Mouse (Mus musculus) midbrain, embryonic 13.5 days (tissue): ENCODE data around the gene Rps19bp1. TPM values are rescaled to one million over a fixed set of nuclear protein-coding genes. Genes with fewer than 3 reads are reported as not detected.

Experiments
- ATAC-seq: fragments of 200-750 bp; cut with Nextera tagmentation; 2 replicates; pipeline ENCODE4 v1.8.0; 2017; ENCODE audit warnings: mild to moderate bottlenecking, moderate TSS enrichment, moderate library complexity
- H3K27ac ChIP-seq: fragments of 300-500 bp; sonication (generic); 2 replicates; pipeline ENCODE4 v1.5.1; 2015; ENCODE audit warnings: inconsistent platforms, mild to moderate bottlenecking, moderate library complexity
- H3K27me3 ChIP-seq: fragments of 300-500 bp; sonication (generic); 2 replicates; pipeline ENCODE4 v1.6.1; 2015; ENCODE audit warnings: mild to moderate bottlenecking, inconsistent platforms
- H3K36me3 ChIP-seq: fragments of 300-500 bp; sonication (generic); 2 replicates; pipeline ENCODE4 v1.6.1; 2015; ENCODE audit warnings: mild to moderate bottlenecking, inconsistent platforms
- H3K4me1 ChIP-seq: fragments of 300-500 bp; sonication (generic); replicated peaks from 2 replicates; pipeline ENCODE4 v1.6.1; 2015; ENCODE audit warnings: inconsistent platforms
- H3K4me2 ChIP-seq: fragments of 300-500 bp; sonication (generic); replicated peaks from 2 replicates; pipeline ENCODE4 v1.6.1; 2015; ENCODE audit warnings: moderate library complexity, mild to moderate bottlenecking, inconsistent platforms
- H3K4me3 ChIP-seq: fragments of 300-500 bp; sonication (generic); replicated peaks from 2 replicates; pipeline ENCODE4 v1.5.1; 2015; ENCODE audit warnings: mild to moderate bottlenecking, inconsistent platforms
- H3K9ac ChIP-seq: fragments of 300-500 bp; sonication (generic); replicated peaks from 2 replicates; pipeline ENCODE4 v1.6.1; 2015; ENCODE audit warnings: mild to moderate bottlenecking, inconsistent platforms
- H3K9me3 ChIP-seq: fragments of 300-500 bp; sonication (generic); 2 replicates; pipeline ENCODE4 v1.6.1; 2016; ENCODE audit warnings: mild to moderate bottlenecking, inconsistent platforms
- WGBS: fragments of 180-500 bp; shearing (Covaris S2); methylation state at CpG from one replicate; pipeline ENCODE4 v1.1.7; 2015; 5-methylcytosine and 5-hydroxymethylcytosine counted together
- polyA plus RNA-seq: library from polyadenylated mRNA; unstranded; fragments of >200 nt; fragmentation: Nextera tagmentation; extraction: Ambion mirVana; gene quantifications from 2 replicates; pipeline ENCODE4 v1.2.1, GENCODE M21; 2015

Rps19bp1 gene
- polyA plus RNA-seq, 1 experiment from 2014 or later, result 72.9 TPM

- Histone ChIP-seq H3K4me2 (peak overlapping the region; percentile 98), H3K4me3 (peak overlapping the region; percentile 100), H3K27ac (peak overlapping the region; percentile 98), H3K9ac (peak overlapping the region; percentile 100), H3K9me3 (no peaks in the 10 kb centered on the region), H3K4me1 (peaks cover 36% of the 10 kb centered on the region), H3K36me3 (peaks cover 52% of the 10 kb centered on the region), H3K27me3 (no peaks in the 10 kb centered on the region)
- WGBS, result under 1% methylated on average over 51 of the region's 51 CpGs
- ATAC-seq, result peak; percentile 19
Observed at GRCm38 (mm10) chr15:80255646-80256121, 8.4 kb downstream of the Rps19bp1 start.

- Histone ChIP-seq H3K9me3 (no peaks in the 10 kb centered on the region), H3K27ac (peak within 1 kb of the TSS; percentile 98), H3K4me1 (peaks cover 36% of the 10 kb centered on the region), H3K4me3 (peak within 1 kb of the TSS; percentile 100), H3K36me3 (peaks cover 55% of the 10 kb centered on the region), H3K27me3 (no peaks in the 10 kb centered on the region), H3K9ac (peak within 1 kb of the TSS; percentile 100), H3K4me2 (peak within 1 kb of the TSS; percentile 98)
- under 1% methylated on average over 62 of the region's 62 CpGs for WGBS
- peak; percentile 98 for ATAC-seq
Observed at GRCm38 (mm10) chr15:80254847-80255645, 9.1 kb downstream of the Rps19bp1 start, which contains the start of gene Atf4. Gene Atf4, plus strand, starts transcription at chr15:80255184.

GRCm38 (mm10) chr15:80254207-80254606, 9.9 kb downstream of the Rps19bp1 start:
- peaks cover 56% of the 10 kb centered on the region for H3K36me3 ChIP-seq
- no peaks in the 10 kb centered on the region for H3K9me3 ChIP-seq
- no peaks in the 10 kb centered on the region for H3K27me3 ChIP-seq
- peaks cover 36% of the 10 kb centered on the region for H3K4me1 ChIP-seq
- H3K4me2 ChIP-seq, result peak overlapping the region; percentile 98
- H3K9ac ChIP-seq, result peak overlapping the region; percentile 77
- H3K4me3 ChIP-seq, result peak overlapping the region; percentile 100
- H3K27ac ChIP-seq, result peak overlapping the region; percentile 98
- 61% methylated on average over 6 of the region's 6 CpGs for WGBS
- no peak for ATAC-seq

GRCm38 (mm10) chr15:80253530-80253929, 10.6 kb downstream of the Rps19bp1 start:
- 56% methylated on average over 2 of the region's 2 CpGs for WGBS
- H3K27ac ChIP-seq, result peak overlapping the region; percentile 98; the same call in 1 of the 2 replicates
- 0 out of 2 replicates have a peak overlapping the region, but pooled peaks have one; percentile 7 for H3K4me2 ChIP-seq
- no peak overlapping the region for H3K4me3 ChIP-seq
- no peaks in the 10 kb centered on the region for H3K27me3 ChIP-seq
- no peaks in the 10 kb centered on the region for H3K9me3 ChIP-seq
- no peak for ATAC-seq
- peaks cover 56% of the 10 kb centered on the region for H3K36me3 ChIP-seq
- peaks cover 33% of the 10 kb centered on the region for H3K4me1 ChIP-seq
- 0 out of 2 replicates have a peak overlapping the region, but pooled peaks have one; percentile 77 for H3K9ac ChIP-seq

- no peaks in the 10 kb centered on the region for H3K27me3 ChIP-seq
- no peak overlapping the region for H3K4me3 ChIP-seq
- H3K4me2 ChIP-seq, result no peak overlapping the region
- no peak for ATAC-seq
- H3K9me3 ChIP-seq, result no peaks in the 10 kb centered on the region
- peaks cover 60% of the 10 kb centered on the region for H3K36me3 ChIP-seq
- no peak overlapping the region for H3K27ac ChIP-seq
- 93% methylated on average over 6 of the region's 6 CpGs for WGBS
- no peak overlapping the region for H3K9ac ChIP-seq
- H3K4me1 ChIP-seq, result peaks cover 10% of the 10 kb centered on the region
Observed at GRCm38 (mm10) chr15:80250586-80250985, 13.5 kb downstream of the Rps19bp1 start.

GRCm38 (mm10) chr15:80249672-80250071, 14.4 kb downstream of the Rps19bp1 start:
- no peak for ATAC-seq
- Histone ChIP-seq H3K9ac (no peak overlapping the region), H3K27ac (no peak overlapping the region), H3K4me2 (no peak overlapping the region), H3K36me3 (peaks cover 66% of the 10 kb centered on the region), H3K9me3 (no peaks in the 10 kb centered on the region), H3K4me3 (no peak overlapping the region), H3K4me1 (peaks cover 10% of the 10 kb centered on the region), H3K27me3 (no peaks in the 10 kb centered on the region)
- 94% methylated on average over 10 of the region's 10 CpGs for WGBS

GRCm38 (mm10) chr15:80248596-80248995, 15.5 kb downstream of the Rps19bp1 start:
- peaks cover 73% of the 10 kb centered on the region for H3K36me3 ChIP-seq
- H3K27ac ChIP-seq, result no peak overlapping the region
- no peak overlapping the region for H3K4me2 ChIP-seq
- no peak overlapping the region for H3K9ac ChIP-seq
- no peaks in the 10 kb centered on the region for H3K9me3 ChIP-seq
- ATAC-seq, result no peak
- no peak overlapping the region for H3K4me3 ChIP-seq
- H3K4me1 ChIP-seq, result peaks cover under 1% of the 10 kb centered on the region
- WGBS, result 96% methylated on average over 1 of the region's 1 CpGs
- H3K27me3 ChIP-seq, result no peaks in the 10 kb centered on the region

- Histone ChIP-seq H3K36me3 (peaks cover 77% of the 10 kb centered on the region), H3K4me1 (no peaks in the 10 kb centered on the region), H3K27me3 (no peaks in the 10 kb centered on the region), H3K4me3 (no peak overlapping the region), H3K9me3 (no peaks in the 10 kb centered on the region), H3K27ac (no peak overlapping the region), H3K9ac (no peak overlapping the region), H3K4me2 (no peak overlapping the region)
- WGBS, result 95% methylated on average over 12 of the region's 12 CpGs
- ATAC-seq, result no peak
Observed at GRCm38 (mm10) chr15:80248135-80248534, 16.0 kb downstream of the Rps19bp1 start.

GRCm38 (mm10) chr15:80235535-80235934, 28.6 kb downstream of the Rps19bp1 start, which contains the start of gene AC140267.1:
Gene AC140267.1, plus strand, starts transcription at chr15:80235835.
- 96% methylated on average over 9 of the region's 9 CpGs for WGBS
- no peaks in the 10 kb centered on the region for H3K27me3 ChIP-seq
- peak within 1 kb of the TSS; percentile 78 for H3K4me2 ChIP-seq
- H3K9ac ChIP-seq, result peak within 1 kb of the TSS; percentile 92
- no peak for ATAC-seq
- H3K36me3 ChIP-seq, result peaks cover 43% of the 10 kb centered on the region
- no peak within 1 kb of the TSS for H3K27ac ChIP-seq
- peak within 1 kb of the TSS; percentile 92 for H3K4me3 ChIP-seq
- H3K4me1 ChIP-seq, result peaks cover 19% of the 10 kb centered on the region
- no peaks in the 10 kb centered on the region for H3K9me3 ChIP-seq

GRCm38 (mm10) chr15:80233733-80234509, 30.2 kb downstream of the Rps19bp1 start, which contains the start of gene Mief1:
Gene Mief1, plus strand, starts transcription at chr15:80234018.
- ATAC-seq, result peak; percentile 96
- WGBS, result under 1% methylated on average over 67 of the region's 67 CpGs
- H3K9ac ChIP-seq, result peak within 1 kb of the TSS; percentile 92
- H3K9me3 ChIP-seq, result no peaks in the 10 kb centered on the region
- peak within 1 kb of the TSS; percentile 92 for H3K4me3 ChIP-seq
- peak within 1 kb of the TSS; percentile 89 for H3K27ac ChIP-seq
- H3K36me3 ChIP-seq, result peaks cover 33% of the 10 kb centered on the region
- H3K4me2 ChIP-seq, result peak within 1 kb of the TSS; percentile 78
- no peaks in the 10 kb centered on the region for H3K27me3 ChIP-seq
- H3K4me1 ChIP-seq, result peaks cover 19% of the 10 kb centered on the region

GRCm38 (mm10) chr15:80233053-80233452, 31.1 kb downstream of the Rps19bp1 start:
- peak; percentile 25 for ATAC-seq
- peak overlapping the region; percentile 89 for H3K27ac ChIP-seq
- peak overlapping the region; percentile 92 for H3K4me3 ChIP-seq
- H3K9me3 ChIP-seq, result no peaks in the 10 kb centered on the region
- 64% methylated on average over 4 of the region's 4 CpGs for WGBS
- H3K36me3 ChIP-seq, result peaks cover 24% of the 10 kb centered on the region
- H3K4me1 ChIP-seq, result peaks cover 23% of the 10 kb centered on the region
- no peak overlapping the region for H3K9ac ChIP-seq
- peak overlapping the region; percentile 78 for H3K4me2 ChIP-seq
- H3K27me3 ChIP-seq, result no peaks in the 10 kb centered on the region
